Mouse (Mus musculus) midbrain, embryonic 12.5 days (tissue): ENCODE measurements at regions not wholly inside any gene's neighbourhood (a gene's known extent, or its start where the extent isn't known, plus 50 kb on each side); places are given as distances from the start of the nearest gene placed in this dataset.

Experiments
- ATAC-seq: fragments of 200-750 bp; cut with Nextera tagmentation; 2 replicates; pipeline ENCODE4 v1.8.0; 2017; ENCODE audit warnings: low read depth, moderate TSS enrichment, moderate library complexity; ENCODE audit not compliant: low FRiP score
- H3K27ac ChIP-seq: fragments of 300-500 bp; sonication (generic); replicated peaks from 2 replicates; pipeline ENCODE4 v1.5.1; 2016; ENCODE audit warnings: mild to moderate bottlenecking
- H3K27me3 ChIP-seq: fragments of 300-500 bp; sonication (generic); 2 replicates; pipeline ENCODE4 v1.6.1; 2016; ENCODE audit warnings: mild to moderate bottlenecking
- H3K36me3 ChIP-seq: fragments of 300-500 bp; sonication (generic); 2 replicates; pipeline ENCODE4 v1.6.1; 2016
- H3K4me1 ChIP-seq: fragments of 300-500 bp; sonication (generic); 2 replicates; pipeline ENCODE4 v1.6.1; 2016
- H3K4me2 ChIP-seq: fragments of 300-500 bp; sonication (generic); replicated peaks from 2 replicates; pipeline ENCODE4 v1.6.1; 2016; ENCODE audit warnings: mild to moderate bottlenecking, moderate library complexity
- H3K4me3 ChIP-seq: fragments of 300-500 bp; sonication (generic); 2 replicates; pipeline ENCODE4 v1.5.1; 2016; ENCODE audit warnings: mild to moderate bottlenecking
- H3K9ac ChIP-seq: fragments of 300-500 bp; sonication (generic); replicated peaks from 2 replicates; pipeline ENCODE4 v1.6.1; 2016; ENCODE audit warnings: mild to moderate bottlenecking, moderate library complexity
- H3K9me3 ChIP-seq: fragments of 300-500 bp; sonication (generic); 2 replicates; pipeline ENCODE4 v1.6.1; 2016; ENCODE audit warnings: mild to moderate bottlenecking
- WGBS: fragments of 180-500 bp; shearing (Covaris S2); methylation state at CpG from one replicate; pipeline ENCODE4 v1.1.7; 2016; 5-methylcytosine and 5-hydroxymethylcytosine counted together

- Histone ChIP-seq H3K9me3 (no peaks in the 10 kb centered on the region), H3K36me3 (no peaks in the 10 kb centered on the region), H3K4me1 (no peaks in the 10 kb centered on the region), H3K4me3 (no peak overlapping the region), H3K27me3 (no peaks in the 10 kb centered on the region), H3K9ac (no peak overlapping the region), H3K4me2 (no peak overlapping the region), H3K27ac (no peak overlapping the region)
- WGBS = 76% methylated on average over 4 of the region's 4 CpGs
- no peak for ATAC-seq
These were observed 86.3 kb upstream of the Rab11fip2 start for GRCm38 (mm10) chr19:60029720-60030119.

DNA sequence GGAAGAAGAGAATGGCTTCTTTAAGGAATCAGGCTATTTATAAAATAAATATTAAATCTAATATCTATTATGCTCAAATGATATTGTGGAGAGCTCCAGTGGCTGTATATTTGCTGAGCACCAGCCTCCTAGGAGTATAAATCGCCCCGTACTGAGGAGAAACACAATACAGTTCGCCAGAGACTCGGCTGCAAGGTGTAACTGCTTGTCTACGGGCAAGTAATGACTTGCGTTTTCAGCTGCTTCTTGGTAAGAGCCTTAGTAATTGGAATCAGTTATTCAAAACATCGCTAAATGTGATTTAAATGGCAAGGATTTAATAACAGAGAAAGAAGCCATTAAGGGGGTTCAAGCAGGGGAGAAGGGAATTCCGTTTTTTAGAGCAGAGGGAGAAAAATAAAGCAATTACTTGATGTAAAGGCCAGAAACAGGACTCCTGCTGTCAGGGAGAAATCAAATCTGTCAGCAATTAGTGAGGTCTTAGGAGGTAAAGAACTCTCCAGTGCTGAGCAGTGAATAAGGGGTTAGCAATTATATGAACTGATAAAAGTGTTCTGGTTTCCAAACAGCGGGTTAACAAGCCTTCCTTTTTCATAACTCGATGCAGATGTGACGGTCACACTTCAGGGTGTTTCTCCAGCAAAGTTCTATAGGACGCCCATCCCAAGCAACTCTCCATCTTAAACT lies 72.3 kb upstream of the Rab11fip2 start:
- H3K4me3 ChIP-seq = no peak overlapping the region
- no peak overlapping the region for H3K27ac ChIP-seq
- 42% methylated on average over 12 of the region's 12 CpGs for WGBS
- ATAC-seq = no peak
- no peak overlapping the region for H3K9ac ChIP-seq
- H3K4me1 ChIP-seq = peaks cover 16% of the 10 kb centered on the region; the same call in 1 of the 2 replicates
- no peaks in the 10 kb centered on the region for H3K36me3 ChIP-seq
- no peaks in the 10 kb centered on the region for H3K27me3 ChIP-seq
- no peaks in the 10 kb centered on the region for H3K9me3 ChIP-seq
- no peak overlapping the region for H3K4me2 ChIP-seq

GRCm38 (mm10) chr19:59995557-59995956 lies 52.1 kb upstream of the Rab11fip2 start:
- no peaks in the 10 kb centered on the region for H3K4me1 ChIP-seq
- 90% methylated on average over 1 of the region's 1 CpGs for WGBS
- no peaks in the 10 kb centered on the region for H3K36me3 ChIP-seq
- H3K9ac ChIP-seq = no peak overlapping the region
- no peak overlapping the region for H3K4me2 ChIP-seq
- no peaks in the 10 kb centered on the region for H3K9me3 ChIP-seq
- no peaks in the 10 kb centered on the region for H3K27me3 ChIP-seq
- no peak overlapping the region for H3K27ac ChIP-seq
- ATAC-seq = no peak
- H3K4me3 ChIP-seq = no peak overlapping the region
